Mouse (Mus musculus): ENCODE results near the gene Ivns1abp. TPM values are rescaled to one million over a fixed set of nuclear protein-coding genes. Genes with fewer than 3 reads are reported as not detected.
"Not testable (repeated sequence)": the region's sequence is repeated elsewhere in the genome, so short reads cannot be mapped to it uniquely, and the experiment has no call there.

Gene Ivns1abp
- polyA plus RNA-seq, 2 experiments, result 208 to 235 TPM

GRCm38 (mm10) chr1:151301456-151301855 lies 42.8 kb upstream of the Ivns1abp start:
- DNase-seq (ENCODE audit: low spot score) (no peak), ATAC-seq (ENCODE audit: low FRiP score, low read depth) (no peak)
- no peaks in the 10 kb centered on the region for H3K27me3 ChIP-seq (ENCODE audit: control insufficient read depth, insufficient read depth, low read length)
- H3K4me1 ChIP-seq (ENCODE audit: control insufficient read depth, insufficient read depth, low read length), result no peaks in the 10 kb centered on the region
- no peak overlapping the region for H3K9ac ChIP-seq (ENCODE audit: low read depth, low read length, severe bottlenecking)
- H3K4me3 ChIP-seq (replicated peaks; ENCODE audit: low read length), result no peak overlapping the region
- H3K9me3 ChIP-seq (ENCODE audit: control insufficient read depth, low read length), result no peaks in the 10 kb centered on the region
- no peak overlapping the region for H3K27ac ChIP-seq (replicated peaks; ENCODE audit: low read depth, low read length)
- no peaks in the 10 kb centered on the region for H3K36me3 ChIP-seq (ENCODE audit: control insufficient read depth, insufficient read depth, low read length)
- 61% methylated on average over 6 of the region's 6 CpGs for WGBS
- no peak overlapping the region for H3K4me2 ChIP-seq (replicated peaks; ENCODE audit: low read depth, low read length, severe bottlenecking)
- TF ChIP-seq POLR2A (IDR thresholded peaks at IDR 0.05; ENCODE audit: borderline replicate concordance, extremely low read depth, insufficient read depth, insufficient read length), result no peak

- TF ChIP-seq POLR2A (IDR thresholded peaks at IDR 0.05; ENCODE audit: borderline replicate concordance, extremely low read depth, insufficient read depth, insufficient read length), result no peak
- DNase-seq (ENCODE audit: low spot score) (no peak), ATAC-seq (ENCODE audit: low FRiP score, low read depth) (no peak)
- no peaks in the 10 kb centered on the region for H3K4me1 ChIP-seq (ENCODE audit: control insufficient read depth, insufficient read depth, low read length)
- H3K36me3 ChIP-seq (ENCODE audit: control insufficient read depth, insufficient read depth, low read length), result no peaks in the 10 kb centered on the region
- no peak overlapping the region for H3K27ac ChIP-seq (replicated peaks; ENCODE audit: low read depth, low read length)
- no peak overlapping the region for H3K4me2 ChIP-seq (replicated peaks; ENCODE audit: low read depth, low read length, severe bottlenecking)
- no peaks in the 10 kb centered on the region for H3K27me3 ChIP-seq (ENCODE audit: control insufficient read depth, insufficient read depth, low read length)
- no peaks in the 10 kb centered on the region for H3K9me3 ChIP-seq (ENCODE audit: control insufficient read depth, low read length)
- H3K4me3 ChIP-seq (replicated peaks; ENCODE audit: low read length), result no peak overlapping the region
- no peak overlapping the region for H3K9ac ChIP-seq (ENCODE audit: low read depth, low read length, severe bottlenecking)
- 54% methylated on average over 3 of the region's 3 CpGs for WGBS
These were observed 42.4 kb upstream of the Ivns1abp start for GRCm38 (mm10) chr1:151301904-151302303.

- Histone ChIP-seq H3K27me3 (ENCODE audit: control insufficient read depth, insufficient read depth, low read length) (no peaks in the 10 kb centered on the region), H3K4me3 (replicated peaks; ENCODE audit: low read length) (no peak overlapping the region), H3K36me3 (ENCODE audit: control insufficient read depth, insufficient read depth, low read length) (no peaks in the 10 kb centered on the region), H3K9me3 (ENCODE audit: control insufficient read depth, low read length) (no peaks in the 10 kb centered on the region), H3K4me1 (ENCODE audit: control insufficient read depth, insufficient read depth, low read length) (no peaks in the 10 kb centered on the region), H3K4me2 (replicated peaks; ENCODE audit: low read depth, low read length, severe bottlenecking) (no peak overlapping the region), H3K27ac (replicated peaks; ENCODE audit: low read depth, low read length) (no peak overlapping the region), H3K9ac (ENCODE audit: low read depth, low read length, severe bottlenecking) (no peak overlapping the region)
- ATAC-seq (ENCODE audit: low FRiP score, low read depth) (no peak), DNase-seq (ENCODE audit: low spot score) (no peak)
- no peak for TF ChIP-seq POLR2A (IDR thresholded peaks at IDR 0.05; ENCODE audit: borderline replicate concordance, extremely low read depth, insufficient read depth, insufficient read length)
These were observed 41.0 kb upstream of the Ivns1abp start for GRCm38 (mm10) chr1:151303265-151303664.

GRCm38 (mm10) chr1:151305001-151305400 lies 39.3 kb upstream of the Ivns1abp start:
- not testable (repeated sequence) for H3K27me3 ChIP-seq (ENCODE audit: control insufficient read depth, insufficient read depth, low read length); H3K9ac ChIP-seq (ENCODE audit: low read depth, low read length, severe bottlenecking); H3K4me3 ChIP-seq (replicated peaks; ENCODE audit: low read length); ATAC-seq (ENCODE audit: low FRiP score, low read depth); H3K36me3 ChIP-seq (ENCODE audit: control insufficient read depth, insufficient read depth, low read length); DNase-seq (ENCODE audit: low spot score); H3K4me2 ChIP-seq (replicated peaks; ENCODE audit: low read depth, low read length, severe bottlenecking); H3K4me1 ChIP-seq (ENCODE audit: control insufficient read depth, insufficient read depth, low read length); H3K9me3 ChIP-seq (ENCODE audit: control insufficient read depth, low read length); H3K27ac ChIP-seq (replicated peaks; ENCODE audit: low read depth, low read length)
- 80% methylated on average over 3 of the region's 3 CpGs for WGBS

GRCm38 (mm10) chr1:151307059-151307458 lies 37.2 kb upstream of the Ivns1abp start:
- Histone ChIP-seq H3K27me3 (ENCODE audit: control insufficient read depth, insufficient read depth, low read length) (no peaks in the 10 kb centered on the region), H3K9me3 (ENCODE audit: control insufficient read depth, low read length) (no peaks in the 10 kb centered on the region), H3K27ac (replicated peaks; ENCODE audit: low read depth, low read length) (no peak overlapping the region), H3K4me2 (replicated peaks; ENCODE audit: low read depth, low read length, severe bottlenecking) (no peak overlapping the region), H3K9ac (ENCODE audit: low read depth, low read length, severe bottlenecking) (no peak overlapping the region), H3K4me3 (replicated peaks; ENCODE audit: low read length) (no peak overlapping the region), H3K36me3 (ENCODE audit: control insufficient read depth, insufficient read depth, low read length) (no peaks in the 10 kb centered on the region), H3K4me1 (ENCODE audit: control insufficient read depth, insufficient read depth, low read length) (no peaks in the 10 kb centered on the region)
- no peak for DNase-seq (ENCODE audit: low spot score)
- no peak for ATAC-seq (ENCODE audit: low FRiP score, low read depth)
- no peak for TF ChIP-seq POLR2A (IDR thresholded peaks at IDR 0.05; ENCODE audit: borderline replicate concordance, extremely low read depth, insufficient read depth, insufficient read length)
- WGBS, result 62% methylated on average over 2 of the region's 2 CpGs

GRCm38 (mm10) chr1:151307821-151308220 lies 36.5 kb upstream of the Ivns1abp start:
- DNase-seq (ENCODE audit: low spot score) (no peak), ATAC-seq (ENCODE audit: low FRiP score, low read depth) (no peak)
- Histone ChIP-seq H3K4me2 (replicated peaks; ENCODE audit: low read depth, low read length, severe bottlenecking) (no peak overlapping the region), H3K9me3 (ENCODE audit: control insufficient read depth, low read length) (no peaks in the 10 kb centered on the region), H3K9ac (ENCODE audit: low read depth, low read length, severe bottlenecking) (no peak overlapping the region), H3K36me3 (ENCODE audit: control insufficient read depth, insufficient read depth, low read length) (no peaks in the 10 kb centered on the region), H3K27ac (replicated peaks; ENCODE audit: low read depth, low read length) (no peak overlapping the region), H3K4me1 (ENCODE audit: control insufficient read depth, insufficient read depth, low read length) (no peaks in the 10 kb centered on the region), H3K27me3 (ENCODE audit: control insufficient read depth, insufficient read depth, low read length) (no peaks in the 10 kb centered on the region), H3K4me3 (replicated peaks; ENCODE audit: low read length) (no peak overlapping the region)
- TF ChIP-seq POLR2A (IDR thresholded peaks at IDR 0.05; ENCODE audit: borderline replicate concordance, extremely low read depth, insufficient read depth, insufficient read length), result no peak
- WGBS, result 58% methylated on average over 3 of the region's 3 CpGs

Measured in limb, embryonic 14.5 days (tissue).